14 mouse cellular contexts compared by ENCODE assay signal in genomic region chr7:81001844-81002243, GRCm38 (mm10).
"Had no signal": no experiment of that assay in that cellular context is flagged by ENCODE, and none has a peak within 500 bp of the region (broad histone marks: within the 10 kb centered on the region; RNA-seq: fewer than 3 reads in every experiment).

No protein-coding gene starts in this region.

- H3K4me3 ChIP-seq: limb, embryonic 15.5 days; midbrain, embryonic 10.5 days; neural tube, embryonic 12.5 days had no signal

- ATAC-seq: lung, postnatal 0 days had no signal

- H3K36me3 ChIP-seq: limb, embryonic 15.5 days; midbrain, embryonic 10.5 days; neural tube, embryonic 12.5 days had no signal

- H3K4me2 ChIP-seq: limb, embryonic 15.5 days; neural tube, embryonic 12.5 days had no signal

- H3K9ac ChIP-seq: limb, embryonic 15.5 days; liver, embryonic 14.5 days; neural tube, embryonic 12.5 days had no signal

- H3K27ac ChIP-seq: limb, embryonic 15.5 days; liver, embryonic 14.5 days; midbrain, embryonic 10.5 days; neural tube, embryonic 12.5 days had no signal

- H3K27me3 ChIP-seq: limb, embryonic 15.5 days; neural tube, embryonic 12.5 days had no signal

- H3K9me3 ChIP-seq: limb, embryonic 15.5 days; midbrain, embryonic 10.5 days; neural tube, embryonic 12.5 days had no signal

- DNase-seq: kidney, adult 11 months; kidney, postnatal 25 days; layer of hippocampus, adult 9-11 months; layer of hippocampus, postnatal 36 days; lung, adult 18-20 months; lung, postnatal 36 days; midbrain, embryonic 14.5 days; right cerebral cortex, adult 18-20 months; right cerebral cortex, postnatal 25 days had no signal
